Mouse (Mus musculus) heart, postnatal 0 days (tissue): Measurements from ENCODE around the gene Maml1. TPM values are rescaled to one million over a fixed set of nuclear protein-coding genes. Genes with fewer than 3 reads are reported as not detected.
A peak's percentile ranks its signal among the peaks of the same experiment; 100 is the strongest.
"Not testable (repeated sequence)": the region's sequence is repeated elsewhere in the genome, so short reads cannot be mapped to it uniquely, and the experiment has no call there.

Source experiments
- ATAC-seq: fragments of 200-750 bp; cut with Nextera tagmentation; 2 replicates; pipeline ENCODE4 v1.8.0; 2017; ENCODE audit warnings: low read depth, moderate number of reproducible peaks, moderate library complexity; ENCODE audit not compliant: insufficient read depth
- DNase-seq: peaks from one replicate; pipeline ENCODE4 v3.0.0-alpha.2; 2016; ENCODE audit warnings: low spot score
- H3K27ac ChIP-seq: fragments of 300-500 bp; sonication (generic); 2 replicates; pipeline ENCODE4 v1.5.1; 2014; ENCODE audit warnings: low read depth, mild to moderate bottlenecking
- H3K27me3 ChIP-seq: fragments of 300-500 bp; sonication (generic); 2 replicates; pipeline ENCODE4 v1.6.1; 2014; ENCODE audit warnings: low read length, mixed read lengths; ENCODE audit not compliant: control insufficient read depth, insufficient read depth
- H3K36me3 ChIP-seq: fragments of 300-500 bp; sonication (generic); replicated peaks from 2 replicates; pipeline ENCODE4 v1.6.1; 2014; ENCODE audit warnings: low read length, mixed read lengths; ENCODE audit not compliant: control insufficient read depth, insufficient read depth
- H3K4me1 ChIP-seq: fragments of 300-500 bp; sonication (generic); 2 replicates; pipeline ENCODE4 v1.6.1; 2014; ENCODE audit warnings: antibody characterized with exemption; ENCODE audit not compliant: control insufficient read depth, insufficient read depth
- H3K4me2 ChIP-seq: fragments of 300-500 bp; sonication (generic); 2 replicates; pipeline ENCODE4 v1.6.1; 2014; ENCODE audit warnings: low read depth, mild to moderate bottlenecking, low read length, moderate library complexity
- H3K4me3 ChIP-seq: fragments of 300-500 bp; sonication (generic); 2 replicates; pipeline ENCODE4 v1.5.1; 2014; ENCODE audit warnings: low read depth, low read length
- H3K9ac ChIP-seq: fragments of 300-500 bp; sonication (generic); replicated peaks from 2 replicates; pipeline ENCODE4 v1.6.1; 2014; ENCODE audit warnings: low read depth, low read length, mixed read lengths
- H3K9me3 ChIP-seq: fragments of 300-500 bp; sonication (generic); replicated peaks from 2 replicates; pipeline ENCODE4 v1.6.1; 2016; ENCODE audit warnings: low read length; ENCODE audit not compliant: control insufficient read depth
- CTCF ChIP-seq: IDR thresholded peaks from 2 replicates; pipeline ENCODE4 v1.5.1; 2016; ENCODE audit warnings: antibody characterized with exemption, control low read depth, low read depth
- EP300 ChIP-seq: IDR thresholded peaks from 2 replicates; pipeline ENCODE4 v1.6.1; 2016; ENCODE audit warnings: antibody characterized with exemption, low read depth
- WGBS: fragments of 180-500 bp; shearing (Covaris S2); extraction: QIAGEN DNeasy Blood & Tissue Kit; methylation state at CpG from one replicate; pipeline ENCODE4 v1.1.7; 2014; 5-methylcytosine and 5-hydroxymethylcytosine counted together
- polyA plus RNA-seq: library from polyadenylated mRNA; unstranded; fragments of >200 nt; fragmentation: Nextera tagmentation; extraction: Ambion mirVana; gene quantifications from 2 replicates; pipeline ENCODE4 v1.2.1, GENCODE M21; 2015
- total RNA-seq: library from RNA; depleted of rRNA; stranded (reverse); fragments of >200 nt; gene quantifications from 2 replicates; pipeline ENCODE4 v1.2.3, GENCODE M21; 2014; ENCODE audit warnings: low replicate concordance

Gene Maml1
- total and polyA plus RNA-seq, 2 experiments from 2014 or later: 2.2 to 10.4 TPM

GRCm38 (mm10) chr11:50322345-50322744 lies 30.2 kb upstream of the Maml1 start:
- no peak for DNase-seq
- Histone ChIP-seq H3K4me3 (no peak overlapping the region), H3K4me1 (peaks cover 20% of the 10 kb centered on the region), H3K9me3 (no peaks in the 10 kb centered on the region), H3K27ac (no peak overlapping the region), H3K4me2 (no peak overlapping the region), H3K36me3 (0 out of 2 replicates have a peak, but pooled peaks cover 5% of the 10 kb centered on the region), H3K27me3 (no peaks in the 10 kb centered on the region), H3K9ac (no peak overlapping the region)
- TF ChIP-seq CTCF (no peak), EP300 (no peak)
- no peak for ATAC-seq

DNA sequence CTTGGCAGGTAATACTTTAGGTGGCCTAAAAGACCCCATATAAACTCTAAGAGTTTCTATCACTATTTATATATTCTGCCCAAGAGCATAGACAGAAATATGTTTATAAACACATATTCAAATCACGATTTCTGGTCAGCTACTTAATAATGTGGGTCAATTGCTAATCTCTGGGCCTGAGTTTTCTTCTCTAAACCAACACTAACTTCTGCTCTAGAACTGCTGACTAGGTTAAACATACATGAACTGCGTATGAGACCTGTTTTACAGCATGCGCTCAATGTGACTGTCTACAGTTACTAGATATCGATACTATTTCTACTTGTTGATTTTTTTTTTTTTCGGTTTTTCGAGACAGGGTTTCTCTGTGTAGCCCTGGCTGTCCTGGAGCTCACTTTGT lies 29.1 kb upstream of the Maml1 start:
- 0 out of 2 replicates have a peak, but pooled peaks cover 5% of the 10 kb centered on the region for H3K36me3 ChIP-seq
- H3K27me3 ChIP-seq: no peaks in the 10 kb centered on the region
- H3K4me2 ChIP-seq: no peak overlapping the region
- TF ChIP-seq EP300 (no peak), CTCF (no peak)
- no peak overlapping the region for H3K9ac ChIP-seq
- no peak overlapping the region for H3K27ac ChIP-seq
- ATAC-seq (no peak), DNase-seq (no peak)
- no peaks in the 10 kb centered on the region for H3K9me3 ChIP-seq
- no peak overlapping the region for H3K4me3 ChIP-seq
- peaks cover 14% of the 10 kb centered on the region for H3K4me1 ChIP-seq
- 87% methylated on average over 6 of the region's 6 CpGs for WGBS

DNA sequence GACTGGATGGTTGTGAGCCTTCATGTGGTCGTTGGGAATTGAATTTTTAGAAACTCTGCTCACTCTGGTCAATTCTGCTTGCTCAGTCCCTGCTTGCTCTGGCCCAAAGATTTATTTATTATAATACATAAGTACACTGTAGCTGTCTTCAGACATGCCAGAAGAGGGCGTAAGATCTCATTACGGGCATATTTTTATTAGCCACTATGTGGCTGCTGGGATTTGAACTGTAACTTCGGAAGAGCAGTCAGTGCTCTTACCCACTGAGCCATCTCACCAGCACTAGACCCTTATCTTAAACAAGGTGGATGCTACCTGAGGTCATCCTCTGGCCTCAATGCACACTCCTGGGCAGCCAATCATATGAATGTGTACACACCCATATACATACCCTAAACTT lies 27.2 kb upstream of the Maml1 start:
- not testable (repeated sequence) for H3K36me3 ChIP-seq, ATAC-seq

DNA sequence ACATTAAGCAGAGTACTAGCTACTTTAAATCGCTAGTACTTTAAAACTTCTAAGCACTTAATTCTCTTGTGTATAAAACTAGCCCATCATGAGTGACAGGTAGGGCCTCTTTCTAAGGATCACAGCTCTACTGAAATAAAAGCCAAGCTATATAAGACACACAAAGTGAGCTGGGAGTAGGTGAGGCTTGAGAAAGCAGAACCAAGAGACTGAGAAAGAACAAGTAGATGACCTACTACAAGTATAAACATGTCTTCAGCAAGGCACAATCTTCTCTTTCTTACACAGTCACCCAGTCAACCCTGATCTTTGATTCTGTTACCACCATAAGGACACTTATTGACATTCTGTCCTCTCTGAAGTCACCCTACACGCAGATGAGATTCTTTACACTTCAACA lies 20.7 kb upstream of the Maml1 start:
- Histone ChIP-seq H3K4me2 (no peak overlapping the region), H3K27me3 (no peaks in the 10 kb centered on the region), H3K4me1 (0 out of 2 replicates have a peak, but pooled peaks cover 3% of the 10 kb centered on the region), H3K9me3 (no peaks in the 10 kb centered on the region), H3K27ac (no peak overlapping the region), H3K9ac (no peak overlapping the region), H3K36me3 (peaks cover 33% of the 10 kb centered on the region), H3K4me3 (no peak overlapping the region)
- DNase-seq: no peak
- no peak for ATAC-seq
- WGBS: 79% methylated on average over 2 of the region's 2 CpGs
- no peak for TF ChIP-seq EP300
- TF ChIP-seq CTCF: no peak

More for the DNA sequence above, 27.2 kb upstream of the Maml1 start:
- H3K27me3 ChIP-seq, H3K4me3 ChIP-seq, H3K9ac ChIP-seq, DNase-seq, H3K9me3 ChIP-seq, H3K4me2 ChIP-seq, H3K27ac ChIP-seq: not testable (repeated sequence)
- WGBS: 83% methylated on average over 4 of the region's 4 CpGs
- H3K4me1 ChIP-seq: peaks cover 14% of the 10 kb centered on the region

GRCm38 (mm10) chr11:50303406-50303805 lies 11.3 kb upstream of the Maml1 start:
- ATAC-seq (no peak), DNase-seq (no peak)
- H3K4me2 ChIP-seq: no peak overlapping the region
- TF ChIP-seq EP300 (no peak), CTCF (no peak)
- H3K36me3 ChIP-seq: peaks cover 87% of the 10 kb centered on the region
- H3K27me3 ChIP-seq: no peaks in the 10 kb centered on the region
- WGBS: 98% methylated on average over 2 of the region's 2 CpGs
- no peak overlapping the region for H3K9ac ChIP-seq
- H3K4me3 ChIP-seq: no peak overlapping the region
- H3K27ac ChIP-seq: no peak overlapping the region
- H3K9me3 ChIP-seq: no peaks in the 10 kb centered on the region
- H3K4me1 ChIP-seq: no peaks in the 10 kb centered on the region

- no peaks in the 10 kb centered on the region for H3K27me3 ChIP-seq
- H3K36me3 ChIP-seq: peaks cover 17% of the 10 kb centered on the region
- H3K4me2 ChIP-seq: peak overlapping the region; percentile 67
- ATAC-seq (peak; percentile 67), DNase-seq (peak; percentile 57)
- no peak for TF ChIP-seq CTCF
- no peak for TF ChIP-seq EP300
- H3K9me3 ChIP-seq: no peaks in the 10 kb centered on the region
- H3K9ac ChIP-seq: peak overlapping the region; percentile 98
- WGBS: under 1% methylated on average over 74 of the region's 85 CpGs
- peak overlapping the region; percentile 98 for H3K27ac ChIP-seq
- H3K4me3 ChIP-seq: peak overlapping the region; percentile 92
- peaks cover 26% of the 10 kb centered on the region for H3K4me1 ChIP-seq
Observed at GRCm38 (mm10) chr11:50291321-50292165, 568 bp downstream of the Maml1 start.
